Mouse (Mus musculus): Measurements from ENCODE around the gene H2al1b. TPM values are rescaled to one million over a fixed set of nuclear protein-coding genes. Genes with fewer than 3 reads are reported as not detected.

The H2al1b gene
- total and polyA plus RNA-seq, 2 experiments from 2014 or later = not detected

GRCm38 (mm10) chrX:11345762-11346161 lies 43.5 kb downstream of the H2al1b start:
- Histone ChIP-seq H3K9me3 (ENCODE audit: low read length) (no peaks in the 10 kb centered on the region), H3K27ac (ENCODE audit: low read depth, low read length) (no peak overlapping the region)

GRCm38 (mm10) chrX:11346756-11347155 lies 44.5 kb downstream of the H2al1b start:
- Histone ChIP-seq H3K4me3 (ENCODE audit: low read depth, low read length) (no peak overlapping the region), H3K4me2 (ENCODE audit: low read depth, low read length, poor library complexity, severe bottlenecking) (no peak overlapping the region), H3K36me3 (ENCODE audit: insufficient read depth, low read length) (no peaks in the 10 kb centered on the region), H3K9ac (replicated peaks; ENCODE audit: low read length, poor library complexity, severe bottlenecking) (no peak overlapping the region), H3K27me3 (ENCODE audit: insufficient read depth, low read length) (0 out of 2 replicates have a peak, but pooled peaks cover 2% of the 10 kb centered on the region), H3K9me3 (ENCODE audit: low read length) (no peaks in the 10 kb centered on the region), H3K4me1 (ENCODE audit: insufficient read depth, low read length) (no peaks in the 10 kb centered on the region), H3K27ac (ENCODE audit: low read depth, low read length) (no peak overlapping the region)
- TF ChIP-seq CTCF (IDR thresholded peaks at IDR 0.05) = no peak
- DNase-seq (ENCODE audit: low spot score) (no peak), ATAC-seq (ENCODE audit: low FRiP score) (no peak)
- 94% methylated on average over 3 of the region's 3 CpGs for WGBS

More at GRCm38 (mm10) chrX:11345762-11346161, 43.5 kb downstream of the H2al1b start:
- H3K36me3 ChIP-seq (ENCODE audit: insufficient read depth, low read length) = no peaks in the 10 kb centered on the region
- H3K4me2 ChIP-seq (ENCODE audit: low read depth, low read length, poor library complexity, severe bottlenecking) = no peak overlapping the region
- no peaks in the 10 kb centered on the region for H3K4me1 ChIP-seq (ENCODE audit: insufficient read depth, low read length)
- ATAC-seq (ENCODE audit: low FRiP score) (no peak), DNase-seq (ENCODE audit: low spot score) (peak; percentile 9)
- no peak overlapping the region for H3K9ac ChIP-seq (replicated peaks; ENCODE audit: low read length, poor library complexity, severe bottlenecking)
- WGBS = 51% methylated on average over 9 of the region's 9 CpGs
- TF ChIP-seq CTCF (IDR thresholded peaks at IDR 0.05) = no peak
- no peak overlapping the region for H3K4me3 ChIP-seq (ENCODE audit: low read depth, low read length)
- 0 out of 2 replicates have a peak, but pooled peaks cover 2% of the 10 kb centered on the region for H3K27me3 ChIP-seq (ENCODE audit: insufficient read depth, low read length)

Other genes with a start within 250 kb of the H2al1b start
- not detected in 2 replicates for gene H2al1a, start 3.2 kb upstream of the H2al1b start, total RNA-seq (2014; rRNA removed)
- not detected in 2 replicates for gene H2al1a, start 3.2 kb upstream of the H2al1b start, polyA plus RNA-seq (2015; fragmentation: Nextera tagmentation; extraction: Ambion mirVana)
- not detected in 2 replicates for gene H2al1c, start 3.2 kb downstream of the H2al1b start, total RNA-seq (2014; rRNA removed)
- gene H2al1c, start 3.2 kb downstream of the H2al1b start, polyA plus RNA-seq (2015; fragmentation: Nextera tagmentation; extraction: Ambion mirVana) = not detected in 2 replicates
- gene H2al1d, start 6.4 kb downstream of the H2al1b start, total RNA-seq (2014; rRNA removed) = not detected in 2 replicates
- not detected in 2 replicates for gene H2al1d, start 6.4 kb downstream of the H2al1b start, polyA plus RNA-seq (2015; fragmentation: Nextera tagmentation; extraction: Ambion mirVana)
- not detected in 2 replicates for gene H2al1e, start 9.5 kb downstream of the H2al1b start, total RNA-seq (2014; rRNA removed)
- gene H2al1e, start 9.5 kb downstream of the H2al1b start, polyA plus RNA-seq (2015; fragmentation: Nextera tagmentation; extraction: Ambion mirVana) = not detected in 2 replicates
- gene H2al1f, start 12.7 kb downstream of the H2al1b start, total RNA-seq (2014; rRNA removed) = not detected in 2 replicates
- not detected in 2 replicates for gene H2al1f, start 12.7 kb downstream of the H2al1b start, polyA plus RNA-seq (2015; fragmentation: Nextera tagmentation; extraction: Ambion mirVana)
- gene H2al1g, start 15.8 kb downstream of the H2al1b start, total RNA-seq (2014; rRNA removed) = not detected in 2 replicates
- not detected in 2 replicates for gene H2al1g, start 15.8 kb downstream of the H2al1b start, polyA plus RNA-seq (2015; fragmentation: Nextera tagmentation; extraction: Ambion mirVana)
- gene H2al1h, start 19.1 kb downstream of the H2al1b start, total RNA-seq (2014; rRNA removed) = not detected in 2 replicates
- not detected in 2 replicates for gene H2al1h, start 19.1 kb downstream of the H2al1b start, polyA plus RNA-seq (2015; fragmentation: Nextera tagmentation; extraction: Ambion mirVana)
- not detected in 2 replicates for gene H2al1i, start 22.2 kb downstream of the H2al1b start, total RNA-seq (2014; rRNA removed)
- gene H2al1i, start 22.2 kb downstream of the H2al1b start, polyA plus RNA-seq (2015; fragmentation: Nextera tagmentation; extraction: Ambion mirVana) = not detected in 2 replicates
- gene H2al1j, start 25.4 kb downstream of the H2al1b start, total RNA-seq (2014; rRNA removed) = not detected in 2 replicates
- gene H2al1j, start 25.4 kb downstream of the H2al1b start, polyA plus RNA-seq (2015; fragmentation: Nextera tagmentation; extraction: Ambion mirVana) = not detected in 2 replicates

Measured in midbrain, postnatal 0 days (tissue).